Mouse (Mus musculus) embryonic facial prominence, embryonic 12.5 days (tissue): ENCODE data around the gene Fbrsl1. TPM values are rescaled to one million over a fixed set of nuclear protein-coding genes. Genes with fewer than 3 reads are reported as not detected.
A peak's percentile ranks its signal among the peaks of the same experiment; 100 is the strongest.

Source experiments
- ATAC-seq: fragments of 200-750 bp; cut with Nextera tagmentation; 2 replicates; pipeline ENCODE4 v1.8.0; 2017; ENCODE audit not compliant: insufficient number of reproducible peaks, insufficient read depth, low FRiP score, low TSS enrichment
- H3K27ac ChIP-seq: fragments of 300-500 bp; sonication (generic); 2 replicates; pipeline ENCODE4 v1.5.1; 2016; ENCODE audit warnings: mild to moderate bottlenecking
- H3K27me3 ChIP-seq: fragments of 300-500 bp; sonication (generic); 2 replicates; pipeline ENCODE4 v1.6.1; 2016; ENCODE audit warnings: mild to moderate bottlenecking, moderate library complexity
- H3K36me3 ChIP-seq: fragments of 300-500 bp; sonication (generic); 2 replicates; pipeline ENCODE4 v1.6.1; 2016; ENCODE audit warnings: mild to moderate bottlenecking
- H3K4me1 ChIP-seq: fragments of 300-500 bp; sonication (generic); 2 replicates; pipeline ENCODE4 v1.6.1; 2016
- H3K4me2 ChIP-seq: fragments of 300-500 bp; sonication (generic); replicated peaks from 2 replicates; pipeline ENCODE4 v1.6.1; 2016; ENCODE audit warnings: mild to moderate bottlenecking, moderate library complexity
- H3K4me3 ChIP-seq: fragments of 300-500 bp; sonication (generic); 2 replicates; pipeline ENCODE4 v1.5.1; 2016; ENCODE audit warnings: mild to moderate bottlenecking
- H3K9ac ChIP-seq: fragments of 300-500 bp; sonication (generic); 2 replicates; pipeline ENCODE4 v1.6.1; 2016; ENCODE audit warnings: mild to moderate bottlenecking, moderate library complexity
- H3K9me3 ChIP-seq: fragments of 300-500 bp; sonication (generic); 2 replicates; pipeline ENCODE4 v1.6.1; 2016; ENCODE audit warnings: mild to moderate bottlenecking, moderate library complexity
- WGBS: fragments of 180-500 bp; shearing (Covaris S2); methylation state at CpG from one replicate; pipeline ENCODE4 v1.1.7; 2016; 5-methylcytosine and 5-hydroxymethylcytosine counted together
- polyA plus RNA-seq: library from polyadenylated mRNA; unstranded; fragments of >200 nt; fragmentation: Nextera tagmentation; extraction: Ambion mirVana; gene quantifications from 2 replicates; pipeline ENCODE4 v1.2.1, GENCODE M21; 2016

The Fbrsl1 gene
- polyA plus RNA-seq, 1 experiment from 2014 or later: 25.4 TPM

DNA sequence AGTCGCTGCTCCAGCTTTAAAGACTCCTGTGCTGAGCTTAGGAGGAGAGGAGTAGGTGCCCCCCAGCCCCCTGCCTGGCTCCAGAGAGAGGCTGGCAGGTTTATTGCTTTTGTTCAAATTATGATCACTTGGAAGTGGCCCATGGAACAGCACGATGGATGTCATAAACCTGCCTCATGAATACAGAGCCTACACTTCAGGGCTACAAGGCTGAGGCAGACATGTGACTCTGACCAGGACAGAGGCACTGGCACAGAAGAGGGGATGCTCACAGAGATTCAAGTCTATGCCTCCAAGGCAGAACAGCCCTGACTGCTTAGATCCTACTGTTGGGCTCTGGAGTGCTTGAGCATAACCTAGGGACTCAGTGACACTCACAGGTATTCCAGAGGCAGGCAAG, 39.3 kb downstream of the Fbrsl1 start:
- ATAC-seq: no peak

DNA sequence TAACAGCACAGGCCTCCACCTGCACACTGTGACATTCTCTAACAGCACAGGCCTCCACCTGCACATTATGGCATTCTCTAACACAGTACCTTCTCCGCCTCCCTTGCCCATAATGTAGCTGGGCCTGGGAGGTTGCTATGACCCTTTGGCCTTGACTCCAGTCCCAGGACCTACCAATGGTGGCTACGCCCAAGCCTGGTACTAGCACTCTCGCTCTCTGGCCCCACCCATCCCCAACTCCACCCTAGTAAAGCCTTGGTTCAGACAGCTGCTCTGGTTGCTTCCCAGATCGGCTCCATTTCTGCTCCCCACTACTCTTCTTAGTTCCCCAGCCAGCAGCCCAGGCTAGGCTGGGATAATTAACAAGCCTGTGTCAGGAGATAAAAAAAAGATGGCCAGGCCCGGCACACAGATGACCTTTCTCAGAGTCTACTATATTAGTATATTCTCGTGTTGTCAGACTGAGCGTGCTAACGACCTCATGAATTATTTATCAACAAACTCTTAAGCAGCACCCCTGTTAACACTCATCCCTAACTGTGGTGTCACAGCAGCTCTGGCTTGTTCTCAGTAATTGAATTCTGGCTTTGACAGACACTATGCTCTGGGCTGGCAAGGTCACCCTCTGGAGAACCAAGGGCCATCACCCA, 42.1 kb downstream of the Fbrsl1 start:
- Histone ChIP-seq H3K4me1 (no peaks in the 10 kb centered on the region), H3K4me2 (no peak overlapping the region), H3K27me3 (no peaks in the 10 kb centered on the region), H3K4me3 (no peak overlapping the region), H3K36me3 (no peaks in the 10 kb centered on the region), H3K9me3 (no peaks in the 10 kb centered on the region), H3K27ac (no peak overlapping the region), H3K9ac (no peak overlapping the region)
- WGBS: 73% methylated on average over 8 of the region's 8 CpGs
- ATAC-seq: no peak

More for the DNA sequence above, 39.3 kb downstream of the Fbrsl1 start:
- H3K27ac ChIP-seq: no peak overlapping the region
- no peaks in the 10 kb centered on the region for H3K27me3 ChIP-seq
- no peaks in the 10 kb centered on the region for H3K4me1 ChIP-seq
- WGBS: 83% methylated on average over 2 of the region's 2 CpGs
- H3K36me3 ChIP-seq: no peaks in the 10 kb centered on the region
- no peak overlapping the region for H3K4me3 ChIP-seq
- H3K9me3 ChIP-seq: no peaks in the 10 kb centered on the region
- H3K9ac ChIP-seq: no peak overlapping the region
- H3K4me2 ChIP-seq: no peak overlapping the region

DNA sequence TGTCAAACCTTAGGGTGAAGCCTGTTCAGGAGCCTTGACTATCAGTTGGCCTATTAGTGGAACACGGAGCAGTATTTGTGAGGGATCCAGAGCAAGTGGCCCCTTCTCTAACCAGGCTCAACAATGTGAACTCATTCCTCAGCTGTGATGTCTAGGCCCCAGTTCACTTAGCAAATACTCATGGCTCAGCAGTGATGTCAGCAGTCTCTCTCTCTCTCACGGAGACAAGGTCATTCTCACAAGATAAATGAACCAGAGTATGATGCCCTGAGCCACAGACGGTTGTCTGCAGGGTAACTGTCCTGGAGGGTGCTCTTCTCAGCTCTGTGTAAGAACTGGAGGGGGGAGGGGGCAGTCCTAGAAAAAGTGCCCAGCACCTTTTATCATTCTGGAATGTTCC, 44.4 kb downstream of the Fbrsl1 start:
- Histone ChIP-seq H3K4me2 (no peak overlapping the region), H3K27me3 (no peaks in the 10 kb centered on the region), H3K4me1 (no peaks in the 10 kb centered on the region), H3K27ac (no peak overlapping the region), H3K9ac (no peak overlapping the region), H3K9me3 (no peaks in the 10 kb centered on the region), H3K4me3 (no peak overlapping the region), H3K36me3 (no peaks in the 10 kb centered on the region)
- WGBS: 72% methylated on average over 3 of the region's 3 CpGs
- no peak for ATAC-seq

DNA sequence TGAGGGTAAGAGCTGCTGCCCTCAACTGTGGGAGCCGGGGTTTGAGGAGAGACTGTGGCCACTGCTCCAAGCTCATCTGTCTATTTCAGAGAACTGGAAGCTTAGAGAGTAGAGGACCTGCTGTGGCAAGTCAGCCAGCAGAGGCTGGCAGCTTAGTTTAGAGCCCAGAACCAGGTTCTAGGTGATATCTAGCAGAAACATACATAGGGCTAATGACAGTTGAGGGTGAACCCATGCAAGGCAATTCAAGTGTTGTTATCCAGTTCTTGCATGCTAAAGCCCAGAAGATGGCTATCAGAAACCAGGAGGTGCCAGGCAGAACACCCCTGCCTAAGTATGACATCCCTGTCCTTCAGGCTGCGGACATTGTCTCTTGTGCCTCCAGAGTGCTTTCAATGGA, 45.7 kb downstream of the Fbrsl1 start:
- Histone ChIP-seq H3K4me2 (no peak overlapping the region), H3K36me3 (no peaks in the 10 kb centered on the region), H3K27me3 (no peaks in the 10 kb centered on the region), H3K4me1 (no peaks in the 10 kb centered on the region), H3K9ac (no peak overlapping the region), H3K9me3 (no peaks in the 10 kb centered on the region), H3K4me3 (no peak overlapping the region), H3K27ac (no peak overlapping the region)
- WGBS: 84% methylated on average over 2 of the region's 2 CpGs
- no peak for ATAC-seq

DNA sequence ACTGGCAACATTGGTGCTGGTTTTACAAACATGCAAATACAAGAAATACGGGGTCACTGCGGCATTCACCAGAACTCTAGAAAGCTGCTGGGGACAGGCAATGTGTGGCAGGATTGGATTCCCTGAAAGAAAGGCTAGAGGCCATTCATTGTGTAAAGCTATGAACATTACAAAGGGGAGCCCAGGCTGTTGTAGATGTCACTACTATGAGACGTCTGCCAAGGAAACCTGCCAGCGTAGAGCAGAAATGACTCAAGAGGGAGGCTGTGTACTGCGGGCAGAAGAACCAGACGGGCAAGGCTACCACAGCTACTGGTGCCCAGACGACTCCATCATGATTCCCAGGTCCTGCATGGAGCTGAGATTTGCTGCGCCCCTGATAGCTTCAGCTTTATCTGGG, 47.2 kb downstream of the Fbrsl1 start:
- 88% methylated on average over 8 of the region's 8 CpGs for WGBS
- H3K9ac ChIP-seq: no peak overlapping the region

DNA sequence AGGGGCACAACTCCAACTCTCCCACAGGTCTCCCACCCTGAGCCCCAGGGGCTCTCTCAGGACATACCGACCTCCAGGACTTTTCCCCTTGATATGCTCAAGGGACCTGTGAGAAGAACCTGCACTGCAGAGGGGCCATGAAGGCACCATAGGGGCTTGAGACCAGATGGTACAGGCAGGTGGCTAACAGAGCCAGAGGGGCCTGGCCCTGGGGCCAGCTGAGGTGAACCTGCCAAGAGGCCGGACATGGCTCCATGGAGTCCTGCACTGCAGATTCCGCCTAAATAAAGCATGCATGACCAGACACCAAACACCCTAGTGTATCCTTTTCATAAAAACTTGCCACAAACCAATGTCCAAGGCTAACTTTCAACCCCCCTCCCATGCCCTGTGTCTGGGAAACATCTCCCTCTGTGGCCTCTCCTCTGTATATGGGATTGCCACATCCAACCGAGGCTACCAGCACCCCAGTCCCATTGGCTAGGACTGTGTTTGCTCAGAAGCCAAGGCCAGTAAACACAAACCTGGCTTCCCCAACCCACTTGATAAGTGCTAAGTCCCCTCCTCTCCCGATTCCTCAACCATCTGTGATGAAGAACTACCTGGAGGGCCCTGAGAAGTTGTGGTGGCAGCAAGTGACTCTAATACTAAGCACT, 53.2 kb downstream of the Fbrsl1 start:
- H3K27ac ChIP-seq: no peak overlapping the region
- ATAC-seq: no peak

More for the DNA sequence above, 47.2 kb downstream of the Fbrsl1 start:
- Histone ChIP-seq H3K27ac (no peak overlapping the region), H3K36me3 (no peaks in the 10 kb centered on the region), H3K4me2 (no peak overlapping the region), H3K27me3 (no peaks in the 10 kb centered on the region), H3K4me1 (no peaks in the 10 kb centered on the region), H3K9me3 (no peaks in the 10 kb centered on the region), H3K4me3 (no peak overlapping the region)
- ATAC-seq: no peak

DNA sequence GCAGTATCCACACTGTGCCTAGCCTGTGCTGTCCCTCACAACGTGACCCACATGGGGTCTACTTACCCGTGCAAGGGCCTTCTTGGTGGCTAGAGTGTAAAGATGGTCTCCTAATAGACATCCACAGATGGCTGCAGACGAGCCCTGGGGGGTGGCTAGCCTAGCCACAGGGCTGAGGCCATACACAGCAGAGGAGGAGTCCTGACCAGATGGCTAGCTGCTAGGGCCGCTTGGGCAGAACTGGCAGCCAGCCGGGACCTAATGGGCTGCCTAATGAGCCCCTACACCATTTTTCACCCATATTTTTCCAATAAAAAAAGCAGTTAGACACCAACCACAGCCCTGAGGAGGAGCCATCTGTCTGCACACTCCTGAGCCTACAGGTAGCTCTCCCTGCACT, 55.6 kb downstream of the Fbrsl1 start:
- no peak for ATAC-seq
- 74% methylated on average over 5 of the region's 5 CpGs for WGBS

More for the DNA sequence above, 53.2 kb downstream of the Fbrsl1 start:
- no peak overlapping the region for H3K9ac ChIP-seq
- WGBS: 87% methylated on average over 5 of the region's 5 CpGs
- H3K4me1 ChIP-seq: no peaks in the 10 kb centered on the region
- H3K4me2 ChIP-seq: no peak overlapping the region
- H3K4me3 ChIP-seq: no peak overlapping the region
- H3K36me3 ChIP-seq: no peaks in the 10 kb centered on the region
- H3K27me3 ChIP-seq: no peaks in the 10 kb centered on the region
- no peaks in the 10 kb centered on the region for H3K9me3 ChIP-seq

DNA sequence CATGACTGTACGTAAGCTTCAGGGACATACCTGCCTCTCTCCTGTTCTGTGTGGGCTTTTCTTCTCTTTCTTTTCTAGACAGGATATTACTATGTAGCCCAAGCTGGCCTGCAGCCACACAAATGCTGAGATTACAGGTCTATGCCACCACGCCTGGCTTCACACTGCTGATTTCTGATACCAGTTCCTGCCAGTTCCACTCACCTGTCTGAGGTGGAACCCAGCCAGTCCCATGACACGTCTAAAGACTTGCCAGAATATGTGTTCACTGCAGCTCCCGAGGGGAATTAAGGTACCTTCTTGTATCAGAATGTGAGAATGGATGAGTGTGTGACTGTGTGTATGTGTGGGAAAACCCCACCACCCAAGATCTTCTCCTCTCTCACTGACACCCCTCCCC, 57.7 kb downstream of the Fbrsl1 start:
- no peaks in the 10 kb centered on the region for H3K9me3 ChIP-seq
- no peak overlapping the region for H3K4me2 ChIP-seq
- H3K36me3 ChIP-seq: no peaks in the 10 kb centered on the region
- H3K27ac ChIP-seq: no peak overlapping the region
- no peak for ATAC-seq
- WGBS: 83% methylated on average over 4 of the region's 4 CpGs
- no peak overlapping the region for H3K9ac ChIP-seq
- H3K4me1 ChIP-seq: peaks cover 12% of the 10 kb centered on the region
- no peak overlapping the region for H3K4me3 ChIP-seq
- no peaks in the 10 kb centered on the region for H3K27me3 ChIP-seq

More for the DNA sequence above, 55.6 kb downstream of the Fbrsl1 start:
- no peak overlapping the region for H3K27ac ChIP-seq
- no peaks in the 10 kb centered on the region for H3K36me3 ChIP-seq
- no peak overlapping the region for H3K4me3 ChIP-seq
- peaks cover under 1% of the 10 kb centered on the region for H3K4me1 ChIP-seq
- H3K27me3 ChIP-seq: no peaks in the 10 kb centered on the region
- no peak overlapping the region for H3K4me2 ChIP-seq
- H3K9me3 ChIP-seq: no peaks in the 10 kb centered on the region
- no peak overlapping the region for H3K9ac ChIP-seq

DNA sequence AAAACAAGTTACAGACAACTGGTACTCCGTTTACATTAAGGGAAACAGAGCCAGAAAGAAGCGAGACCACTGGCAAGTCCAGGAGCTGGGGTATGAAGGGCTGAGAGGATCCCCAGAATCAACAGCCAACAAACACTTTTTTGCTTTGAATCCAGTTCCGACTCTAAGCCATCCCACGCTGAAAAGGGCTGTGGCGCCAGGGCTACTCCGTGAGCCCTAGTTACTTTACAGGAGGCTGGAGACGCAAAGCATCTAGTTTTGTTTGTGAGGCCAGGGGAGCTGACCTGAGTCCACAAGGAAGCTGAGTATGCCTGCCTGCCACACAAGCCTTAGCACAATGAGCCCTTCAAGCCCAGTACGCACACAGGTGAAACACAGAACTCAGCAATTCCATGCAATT, 61.0 kb downstream of the Fbrsl1 start:
- ATAC-seq: no peak

DNA sequence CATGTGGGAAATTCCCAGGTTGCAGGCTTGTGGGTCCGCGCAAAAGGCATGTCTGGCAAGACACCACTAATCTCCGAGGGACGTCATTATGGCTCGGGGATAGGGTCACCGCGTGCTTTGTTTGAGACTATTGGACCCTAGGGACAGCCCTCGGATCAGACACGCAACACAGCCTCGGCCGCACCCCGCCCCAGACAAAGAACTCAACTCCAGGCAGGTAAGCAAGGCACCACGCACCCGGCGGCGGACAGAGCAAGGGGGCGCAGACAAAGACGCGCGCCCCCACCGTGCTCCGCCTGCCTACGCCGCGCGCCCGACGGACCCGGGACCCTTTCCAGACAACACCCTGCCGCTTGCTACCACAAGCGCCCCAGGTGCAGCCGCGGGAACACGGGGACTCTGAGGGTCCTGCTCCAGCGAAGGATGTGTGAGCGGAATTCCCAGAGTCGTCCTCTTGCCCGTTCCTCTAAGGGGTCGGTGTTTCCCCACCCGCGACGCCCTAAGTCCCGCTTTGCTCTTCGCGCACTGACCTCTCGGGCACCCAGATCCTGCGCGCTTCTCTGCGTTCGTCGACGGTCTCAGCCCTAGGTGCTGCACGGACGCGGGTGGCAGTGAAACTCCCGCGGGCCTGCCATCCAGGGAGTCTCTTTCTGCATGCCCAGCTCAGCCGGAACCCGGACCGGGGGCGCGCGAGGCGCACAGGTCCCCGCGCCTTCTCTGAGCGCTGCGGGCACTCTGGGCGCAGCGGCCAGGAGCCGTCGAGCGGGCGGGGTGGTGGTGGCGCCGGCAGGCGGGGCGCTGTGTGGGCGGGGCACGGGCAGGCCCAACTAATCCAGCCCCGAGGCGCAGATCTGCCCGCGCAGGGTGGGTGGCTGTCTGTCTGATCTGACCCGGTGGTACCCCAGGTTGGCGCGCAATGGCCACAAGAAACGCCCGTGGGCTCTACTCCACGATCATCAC, 61.7 kb downstream of the Fbrsl1 start:
- H3K4me2 ChIP-seq: peak overlapping the region; percentile 61
- no peaks in the 10 kb centered on the region for H3K27me3 ChIP-seq
- peaks cover 25% of the 10 kb centered on the region for H3K4me1 ChIP-seq
- peak overlapping the region; percentile 61 for H3K9ac ChIP-seq
- WGBS: under 1% methylated on average over 86 of the region's 90 CpGs
- no peaks in the 10 kb centered on the region for H3K36me3 ChIP-seq
- no peaks in the 10 kb centered on the region for H3K9me3 ChIP-seq
- peak overlapping the region; percentile 73 for H3K4me3 ChIP-seq
- H3K27ac ChIP-seq: peak overlapping the region; percentile 3; the same call in 1 of the 2 replicates
- ATAC-seq: peak; percentile 77

More for the DNA sequence above, 61.0 kb downstream of the Fbrsl1 start:
- H3K9me3 ChIP-seq: no peaks in the 10 kb centered on the region
- peaks cover 25% of the 10 kb centered on the region for H3K4me1 ChIP-seq
- no peak overlapping the region for H3K27ac ChIP-seq
- peak overlapping the region; percentile 61 for H3K4me2 ChIP-seq
- H3K9ac ChIP-seq: peak overlapping the region; percentile 61
- WGBS: 10% methylated on average over 8 of the region's 8 CpGs
- peak overlapping the region; percentile 73 for H3K4me3 ChIP-seq
- H3K27me3 ChIP-seq: no peaks in the 10 kb centered on the region
- no peaks in the 10 kb centered on the region for H3K36me3 ChIP-seq

DNA sequence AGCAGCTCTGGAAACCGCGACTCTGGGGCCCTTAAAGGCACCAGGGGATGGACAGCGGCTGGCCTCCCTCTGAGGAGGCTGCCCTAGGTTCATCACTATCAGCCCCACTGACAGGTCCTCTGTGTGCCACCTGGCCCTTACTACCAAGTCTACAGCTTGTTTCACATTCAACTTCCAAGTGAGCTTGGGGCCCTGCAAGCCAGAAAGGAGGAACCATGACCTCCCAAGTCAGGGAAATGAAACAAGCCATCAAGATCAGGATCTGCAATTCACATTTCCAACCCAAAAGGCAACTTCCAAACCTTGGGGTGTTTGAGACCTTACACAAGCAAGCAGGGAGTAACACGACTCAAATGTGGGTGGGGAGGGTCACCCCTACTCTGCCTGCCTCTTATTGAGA, 63.0 kb downstream of the Fbrsl1 start:
- Histone ChIP-seq H3K9me3 (no peaks in the 10 kb centered on the region), H3K36me3 (peaks cover 12% of the 10 kb centered on the region), H3K4me3 (peak overlapping the region; percentile 73), H3K9ac (peak overlapping the region; percentile 61; the same call in 1 of the 2 replicates), H3K27me3 (no peaks in the 10 kb centered on the region), H3K4me1 (peaks cover 25% of the 10 kb centered on the region), H3K4me2 (peak overlapping the region; percentile 61), H3K27ac (no peak overlapping the region)
- ATAC-seq: no peak
- WGBS: 65% methylated on average over 4 of the region's 4 CpGs
